Mouse (Mus musculus) kidney, embryonic 14.5 days (tissue): Measurements from ENCODE around the gene Twnk. TPM values are rescaled to one million over a fixed set of nuclear protein-coding genes. Genes with fewer than 3 reads are reported as not detected.

Source experiments
- ATAC-seq: fragments of 200-750 bp; cut with Nextera tagmentation; 2 replicates; pipeline ENCODE4 v1.8.0; 2017; ENCODE audit warnings: moderate number of reproducible peaks, mild to moderate bottlenecking, moderate TSS enrichment, moderate library complexity; ENCODE audit not compliant: low FRiP score, low TSS enrichment
- H3K27ac ChIP-seq: fragments of 300-500 bp; sonication (generic); 2 replicates; pipeline ENCODE4 v1.5.1; 2014; ENCODE audit warnings: low read depth, mild to moderate bottlenecking, low read length, moderate library complexity, mixed read lengths
- H3K27me3 ChIP-seq: fragments of 300-500 bp; sonication (generic); 2 replicates; pipeline ENCODE4 v1.6.1; 2014; ENCODE audit warnings: mild to moderate bottlenecking, low read length; ENCODE audit not compliant: control insufficient read depth, insufficient read depth
- H3K36me3 ChIP-seq: fragments of 300-500 bp; sonication (generic); 2 replicates; pipeline ENCODE4 v1.6.1; 2014; ENCODE audit warnings: low read length, mixed read lengths; ENCODE audit not compliant: control insufficient read depth, insufficient read depth
- H3K4me1 ChIP-seq: fragments of 300-500 bp; sonication (generic); 2 replicates; pipeline ENCODE4 v1.6.1; 2014; ENCODE audit warnings: low read length, mixed read lengths; ENCODE audit not compliant: control insufficient read depth, insufficient read depth
- H3K4me2 ChIP-seq: fragments of 300-500 bp; sonication (generic); replicated peaks from 2 replicates; pipeline ENCODE4 v1.6.1; 2014; ENCODE audit warnings: low read depth, mild to moderate bottlenecking, low read length
- H3K4me3 ChIP-seq: fragments of 300-500 bp; sonication (generic); 2 replicates; pipeline ENCODE4 v1.5.1; 2014; ENCODE audit warnings: mild to moderate bottlenecking, low read length
- H3K9ac ChIP-seq: fragments of 300-500 bp; sonication (generic); 2 replicates; pipeline ENCODE4 v1.6.1; 2014; ENCODE audit warnings: low read depth, mild to moderate bottlenecking, low read length, moderate library complexity
- H3K9me3 ChIP-seq: fragments of 300-500 bp; sonication (generic); 2 replicates; pipeline ENCODE4 v1.6.1; 2016; ENCODE audit warnings: low read length; ENCODE audit not compliant: control insufficient read depth
- WGBS: fragments of 180-500 bp; shearing (Covaris S2); extraction: QIAGEN DNeasy Blood & Tissue Kit; methylation state at CpG from one replicate; pipeline ENCODE4 v1.1.7; 2014; 5-methylcytosine and 5-hydroxymethylcytosine counted together
- polyA plus RNA-seq: library from polyadenylated mRNA; unstranded; fragments of >200 nt; fragmentation: Nextera tagmentation; extraction: Ambion mirVana; gene quantifications from 2 replicates; pipeline ENCODE4 v1.2.1, GENCODE M21; 2014

The Twnk gene
- polyA plus RNA-seq, result 19.6 and 19.9 TPM in 2 replicates

- peaks cover 59% of the 10 kb centered on the region for H3K36me3 ChIP-seq
- peak; percentile 17; the same call in 1 of the 2 replicates for ATAC-seq
Observed at GRCm38 (mm10) chr19:45005444-45005843, at the start of gene Twnk. Gene Twnk (plus strand): TSS chr19:45005663.

DNA sequence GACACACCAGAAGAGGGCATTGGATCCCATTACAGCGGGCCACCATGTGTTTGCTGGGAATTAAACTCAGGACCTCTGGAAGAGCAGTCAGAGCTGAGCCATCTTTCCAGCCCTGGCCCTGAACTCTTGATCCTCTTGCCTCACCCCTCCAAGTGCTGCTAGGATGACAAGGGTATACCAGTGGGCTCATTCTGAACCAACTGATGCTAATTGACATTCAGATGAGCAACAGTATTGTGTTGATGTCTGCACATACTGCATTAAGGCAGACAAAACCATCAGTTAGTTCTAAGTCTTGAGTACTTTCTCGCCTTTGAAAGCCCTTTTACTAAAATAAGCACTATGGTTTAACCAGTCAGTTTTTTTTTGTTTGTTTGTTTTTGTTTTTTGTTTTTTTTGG lies 45.8 kb upstream of the Twnk start:
- H3K9me3 ChIP-seq, result no peaks in the 10 kb centered on the region
- no peaks in the 10 kb centered on the region for H3K4me1 ChIP-seq
- no peak overlapping the region for H3K4me3 ChIP-seq
- 95% methylated on average over 2 of the region's 2 CpGs for WGBS
- H3K36me3 ChIP-seq, result peaks cover 88% of the 10 kb centered on the region
- H3K27me3 ChIP-seq, result no peaks in the 10 kb centered on the region
- no peak overlapping the region for H3K9ac ChIP-seq
- no peak overlapping the region for H3K27ac ChIP-seq
- no peak for ATAC-seq
- no peak overlapping the region for H3K4me2 ChIP-seq

More at GRCm38 (mm10) chr19:45005444-45005843, at the start of gene Twnk:
- Histone ChIP-seq H3K4me2 (peak within 1 kb of the TSS; percentile 91), H3K27me3 (no peaks in the 10 kb centered on the region), H3K4me3 (peak within 1 kb of the TSS; percentile 97), H3K4me1 (peaks cover 18% of the 10 kb centered on the region), H3K27ac (peak within 1 kb of the TSS; percentile 83), H3K9me3 (no peaks in the 10 kb centered on the region), H3K9ac (peak within 1 kb of the TSS; percentile 80)
- WGBS, result 11% methylated on average over 16 of the region's 16 CpGs

DNA sequence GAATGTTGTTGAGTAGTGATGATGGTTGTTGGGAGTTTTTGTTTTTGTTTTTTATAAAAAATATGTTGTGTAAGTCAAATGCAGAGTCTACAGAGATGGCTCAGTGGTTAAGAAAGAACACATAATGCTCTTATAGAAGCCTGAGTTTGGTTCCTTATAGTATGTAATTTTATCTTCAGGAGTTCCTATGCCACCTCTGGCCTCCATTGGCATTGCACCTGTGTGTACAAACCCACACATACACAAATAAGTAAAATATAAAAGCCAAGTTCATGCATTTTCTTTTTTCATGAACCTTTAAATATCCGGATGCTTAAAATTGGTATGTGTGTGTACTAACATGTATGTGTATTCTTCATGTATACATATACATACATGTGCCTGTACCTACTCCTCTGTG lies 39.5 kb upstream of the Twnk start:
- no peak overlapping the region for H3K4me3 ChIP-seq
- H3K4me1 ChIP-seq, result no peaks in the 10 kb centered on the region
- no peak overlapping the region for H3K9ac ChIP-seq
- no peak overlapping the region for H3K27ac ChIP-seq
- no peaks in the 10 kb centered on the region for H3K9me3 ChIP-seq
- no peaks in the 10 kb centered on the region for H3K27me3 ChIP-seq
- 96% methylated on average over 1 of the region's 1 CpGs for WGBS
- peaks cover 89% of the 10 kb centered on the region for H3K36me3 ChIP-seq
- no peak overlapping the region for H3K4me2 ChIP-seq
- no peak for ATAC-seq

GRCm38 (mm10) chr19:44968329-44968728 lies 37.1 kb upstream of the Twnk start:
- H3K4me1 ChIP-seq, result no peaks in the 10 kb centered on the region
- no peak overlapping the region for H3K9ac ChIP-seq

DNA sequence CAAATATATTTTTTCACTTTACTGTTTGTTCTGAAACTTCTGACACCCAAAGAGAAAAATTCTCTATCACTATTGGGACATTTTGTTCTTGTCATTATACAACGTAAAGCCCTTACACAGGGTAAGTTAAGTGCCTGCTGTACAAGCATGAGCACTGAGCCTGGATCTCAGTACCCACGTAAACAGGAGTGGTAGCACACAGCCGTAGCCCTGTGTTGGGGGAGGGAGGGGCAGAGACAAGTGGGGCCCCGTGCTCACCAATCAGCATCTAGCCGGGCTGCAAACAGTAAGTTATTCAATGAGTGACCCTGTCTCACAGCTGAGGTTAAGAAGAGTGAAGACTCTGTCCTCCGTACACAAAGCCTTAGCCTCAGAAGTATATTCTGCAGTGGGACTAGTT lies 28.8 kb upstream of the Twnk start:
- Histone ChIP-seq H3K4me2 (no peak overlapping the region), H3K27me3 (no peaks in the 10 kb centered on the region), H3K27ac (no peak overlapping the region), H3K4me3 (no peak overlapping the region), H3K9ac (no peak overlapping the region), H3K4me1 (no peaks in the 10 kb centered on the region), H3K9me3 (no peaks in the 10 kb centered on the region), H3K36me3 (peaks cover 94% of the 10 kb centered on the region)
- 81% methylated on average over 6 of the region's 6 CpGs for WGBS
- no peak for ATAC-seq

More at GRCm38 (mm10) chr19:44968329-44968728, 37.1 kb upstream of the Twnk start:
- Histone ChIP-seq H3K36me3 (peaks cover 91% of the 10 kb centered on the region), H3K4me2 (no peak overlapping the region), H3K4me3 (no peak overlapping the region), H3K27me3 (no peaks in the 10 kb centered on the region), H3K27ac (no peak overlapping the region), H3K9me3 (no peaks in the 10 kb centered on the region)
- ATAC-seq, result no peak
- WGBS, result 93% methylated on average over 3 of the region's 3 CpGs

GRCm38 (mm10) chr19:44977148-44977547 lies 28.3 kb upstream of the Twnk start:
- Histone ChIP-seq H3K36me3 (peaks cover 94% of the 10 kb centered on the region), H3K9ac (no peak overlapping the region), H3K9me3 (no peaks in the 10 kb centered on the region), H3K27ac (no peak overlapping the region), H3K27me3 (no peaks in the 10 kb centered on the region), H3K4me1 (no peaks in the 10 kb centered on the region), H3K4me2 (no peak overlapping the region), H3K4me3 (no peak overlapping the region)
- ATAC-seq, result no peak
- WGBS, result 90% methylated on average over 6 of the region's 6 CpGs

- Histone ChIP-seq H3K9me3 (no peaks in the 10 kb centered on the region), H3K27ac (no peak overlapping the region), H3K4me2 (no peak overlapping the region), H3K27me3 (no peaks in the 10 kb centered on the region), H3K4me3 (no peak overlapping the region), H3K9ac (no peak overlapping the region), H3K4me1 (no peaks in the 10 kb centered on the region), H3K36me3 (peaks cover 70% of the 10 kb centered on the region)
- no peak for ATAC-seq
- WGBS, result 86% methylated on average over 2 of the region's 2 CpGs
Observed at GRCm38 (mm10) chr19:44980787-44981186, 24.7 kb upstream of the Twnk start.

DNA sequence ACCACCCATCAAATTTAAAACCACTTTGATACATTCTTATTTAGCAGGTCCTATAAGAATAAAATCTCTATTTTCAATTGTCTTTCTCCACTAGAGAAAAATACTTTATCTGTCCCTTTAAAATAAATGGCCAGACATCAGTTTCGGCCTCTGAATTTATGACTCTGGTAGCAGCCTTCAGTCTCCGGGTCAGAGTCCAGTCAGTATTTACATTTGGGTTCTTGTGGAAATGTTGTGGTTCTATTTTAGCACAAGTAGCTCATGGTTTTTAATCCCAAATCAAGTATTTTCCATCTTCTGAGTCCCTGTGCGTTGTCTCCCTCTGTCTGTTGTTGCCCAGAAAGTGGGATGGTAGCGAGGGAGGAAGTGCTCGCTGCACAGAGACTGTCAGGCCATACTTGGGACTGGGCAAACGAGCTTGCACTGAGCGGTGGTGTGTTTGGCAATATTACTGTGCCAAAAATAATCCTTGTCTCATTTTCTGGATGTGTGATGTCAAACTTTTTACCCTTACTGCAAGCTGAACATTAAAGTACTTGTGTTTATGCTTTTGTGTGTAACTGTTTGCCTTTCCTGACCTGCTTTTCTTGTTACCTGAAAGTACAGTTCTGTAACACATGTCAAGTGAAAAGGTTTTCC lies 22.9 kb upstream of the Twnk start:
- Histone ChIP-seq H3K4me1 (no peaks in the 10 kb centered on the region), H3K9ac (no peak overlapping the region), H3K36me3 (peaks cover 52% of the 10 kb centered on the region), H3K4me2 (no peak overlapping the region), H3K9me3 (no peaks in the 10 kb centered on the region), H3K27ac (no peak overlapping the region), H3K4me3 (no peak overlapping the region), H3K27me3 (no peaks in the 10 kb centered on the region)
- no peak for ATAC-seq
- whole genome bisulfite sequencing, result 75% methylated on average over 7 of the region's 7 CpGs

DNA sequence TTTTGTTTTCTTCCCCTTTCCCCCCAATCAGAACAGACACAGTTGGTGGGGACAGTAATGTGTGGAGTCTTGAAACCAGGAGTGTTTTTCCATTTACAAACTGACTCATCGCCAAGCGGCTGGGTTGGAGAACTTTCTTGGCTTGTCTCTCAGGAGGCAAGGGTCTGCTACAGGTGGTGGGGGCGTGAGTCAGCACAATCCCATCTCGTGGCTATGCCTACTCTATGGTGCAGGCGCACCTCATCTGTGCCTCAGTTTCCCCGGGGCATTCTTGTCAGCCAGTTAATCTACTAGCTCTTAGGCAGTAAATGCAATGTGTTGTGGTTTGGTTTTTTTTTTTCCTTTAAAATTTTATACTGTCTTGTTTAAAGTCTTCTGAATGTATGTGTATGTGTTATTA lies 22.1 kb upstream of the Twnk start:
- WGBS, result 92% methylated on average over 6 of the region's 6 CpGs
- Histone ChIP-seq H3K27me3 (no peaks in the 10 kb centered on the region), H3K27ac (no peak overlapping the region), H3K36me3 (peaks cover 44% of the 10 kb centered on the region), H3K9ac (no peak overlapping the region), H3K4me3 (no peak overlapping the region), H3K4me2 (no peak overlapping the region), H3K9me3 (no peaks in the 10 kb centered on the region), H3K4me1 (peaks cover 2% of the 10 kb centered on the region)
- no peak for ATAC-seq
